Mouse (Mus musculus): ENCODE results near the gene Ttc22.

DNA sequence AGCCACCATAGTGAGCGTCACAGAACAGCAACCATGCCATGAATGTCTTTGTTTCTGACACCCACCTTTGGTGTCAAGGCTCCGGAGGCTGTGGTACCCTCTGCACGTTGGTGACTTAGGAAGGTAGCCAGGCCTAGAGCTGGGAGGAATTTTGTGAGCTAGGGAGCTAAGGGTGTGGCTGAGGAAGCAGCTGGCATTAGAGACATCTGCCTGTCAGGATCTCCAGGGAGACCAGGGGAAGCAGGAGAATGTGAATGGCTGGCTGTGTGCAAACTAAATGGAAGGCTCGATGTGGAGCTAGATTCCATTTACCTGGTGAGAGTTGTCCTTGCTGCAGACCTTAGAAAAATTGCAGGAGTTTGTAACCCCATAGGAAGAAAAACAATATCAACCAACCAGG is 37.6 kb upstream of the Ttc22 start:
- no peak for TF ChIP-seq GATA1 (IDR thresholded peaks at IDR 0.05; ENCODE audit: borderline replicate concordance, low read length)
- no peak for TF ChIP-seq FLI1 (IDR thresholded peaks at IDR 0.05; ENCODE audit: low read length)

Data from megakaryocyte, embryonic 14.5 days (primary cell).